Mouse (Mus musculus) midbrain, postnatal 0 days (tissue): Measurements from ENCODE around the gene Rprd2. TPM values are rescaled to one million over a fixed set of nuclear protein-coding genes. Genes with fewer than 3 reads are reported as not detected.

Source experiments
- ATAC-seq: fragments of 200-750 bp; cut with Nextera tagmentation; 2 replicates; pipeline ENCODE4 v1.8.0; 2017; ENCODE audit warnings: moderate number of reproducible peaks, mild to moderate bottlenecking, moderate TSS enrichment, moderate library complexity; ENCODE audit not compliant: low FRiP score
- DNase-seq: peaks from one replicate; pipeline ENCODE4 v3.0.0-alpha.2; 2015; ENCODE audit warnings: low spot score
- H3K27ac ChIP-seq: fragments of 300-500 bp; sonication (generic); 2 replicates; pipeline ENCODE4 v1.5.1; 2014; ENCODE audit warnings: low read depth, mild to moderate bottlenecking, low read length, mixed read lengths
- H3K27me3 ChIP-seq: fragments of 300-500 bp; sonication (generic); 2 replicates; pipeline ENCODE4 v1.6.1; 2014; ENCODE audit warnings: low read length, control low read depth, mixed read lengths; ENCODE audit not compliant: insufficient read depth
- H3K36me3 ChIP-seq: fragments of 300-500 bp; sonication (generic); 2 replicates; pipeline ENCODE4 v1.6.1; 2014; ENCODE audit warnings: low read length, control low read depth, mixed read lengths; ENCODE audit not compliant: insufficient read depth
- H3K4me1 ChIP-seq: fragments of 300-500 bp; sonication (generic); 2 replicates; pipeline ENCODE4 v1.6.1; 2014; ENCODE audit warnings: mild to moderate bottlenecking, control low read depth, antibody characterized with exemption, low read length, mixed read lengths; ENCODE audit not compliant: insufficient read depth
- H3K4me2 ChIP-seq: fragments of 300-500 bp; sonication (generic); 2 replicates; pipeline ENCODE4 v1.6.1; 2014; ENCODE audit warnings: low read depth, mild to moderate bottlenecking, low read length, mixed read lengths; ENCODE audit not compliant: poor library complexity, severe bottlenecking
- H3K4me3 ChIP-seq: fragments of 300-500 bp; sonication (generic); 2 replicates; pipeline ENCODE4 v1.5.1; 2014; ENCODE audit warnings: low read depth, mild to moderate bottlenecking, low read length, moderate library complexity
- H3K9ac ChIP-seq: fragments of 300-500 bp; sonication (generic); replicated peaks from 2 replicates; pipeline ENCODE4 v1.6.1; 2014; ENCODE audit warnings: mild to moderate bottlenecking, low read length, moderate library complexity, mixed read lengths; ENCODE audit not compliant: poor library complexity, severe bottlenecking
- H3K9me3 ChIP-seq: fragments of 300-500 bp; sonication (generic); 2 replicates; pipeline ENCODE4 v1.6.1; 2016; ENCODE audit warnings: low read length, control low read depth
- CTCF ChIP-seq: IDR thresholded peaks from 2 replicates; pipeline ENCODE4 v1.5.1; 2016; ENCODE audit warnings: antibody characterized with exemption, mild to moderate bottlenecking
- WGBS: fragments of 180-500 bp; shearing (Covaris S2); extraction: QIAGEN DNeasy Blood & Tissue Kit; methylation state at CpG from one replicate; pipeline ENCODE4 v1.1.7; 2014; 5-methylcytosine and 5-hydroxymethylcytosine counted together
- polyA plus RNA-seq: library from polyadenylated mRNA; unstranded; fragments of >200 nt; fragmentation: Nextera tagmentation; extraction: Ambion mirVana; gene quantifications from 2 replicates; pipeline ENCODE4 v1.2.1, GENCODE M21; 2015
- total RNA-seq: library from RNA; depleted of rRNA; stranded (reverse); fragments of >200 nt; gene quantifications from 2 replicates; pipeline ENCODE4 v1.2.3, GENCODE M21; 2014

Rprd2 gene
- total and polyA plus RNA-seq, 2 experiments from 2014 or later = 23.6 to 28.8 TPM

DNA sequence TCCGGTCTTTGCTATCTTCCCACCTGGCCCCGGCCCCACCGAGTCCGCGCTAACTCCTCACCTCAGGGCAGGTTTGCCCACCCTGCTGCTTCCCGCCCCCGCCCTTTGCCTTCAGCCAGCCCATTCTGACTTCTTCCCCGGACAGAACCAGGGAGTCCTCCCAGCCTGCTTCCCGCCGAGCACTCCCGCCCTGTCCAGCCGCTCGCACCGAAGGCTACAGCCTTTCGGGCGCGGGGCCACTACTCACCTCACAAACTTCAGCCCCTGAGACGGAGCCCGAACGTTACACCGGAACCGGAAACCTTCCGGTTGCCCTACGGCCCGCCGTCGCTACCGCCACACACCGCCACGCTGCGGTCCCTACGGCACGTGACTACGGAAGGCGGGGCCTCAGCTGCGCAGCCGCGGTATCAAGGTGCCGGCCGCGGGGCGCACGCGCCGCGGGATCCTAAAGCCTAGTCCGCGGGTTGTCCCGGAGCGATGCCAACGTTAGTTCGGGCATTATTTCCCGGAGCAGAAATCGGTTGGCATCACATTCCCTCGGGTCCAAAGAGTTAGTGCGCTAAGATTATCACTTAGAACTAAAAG is 36.9 kb upstream of the Rprd2 start, which contains the start of gene Prpf3:
Prpf3 (minus strand) TSS at position 384 of the 588 bp plus-strand sequence.
- Histone ChIP-seq H3K4me1 (peaks cover 2% of the 10 kb centered on the region; the same call in 1 of the 2 replicates), H3K4me2 (peak within 1 kb of the TSS; percentile 78), H3K36me3 (peaks cover 11% of the 10 kb centered on the region), H3K27me3 (no peaks in the 10 kb centered on the region), H3K4me3 (peak within 1 kb of the TSS; percentile 85), H3K27ac (peak within 1 kb of the TSS; percentile 71), H3K9me3 (no peaks in the 10 kb centered on the region), H3K9ac (peak within 1 kb of the TSS; percentile 74)
- under 1% methylated on average over 56 of the region's 56 CpGs for whole genome bisulfite sequencing
- DNase-seq = peak; percentile 93
- TF ChIP-seq CTCF = peak; percentile 5; the same call in 1 of the 2 replicates
- peak; percentile 97 for ATAC-seq

- Histone ChIP-seq H3K9ac (no peak overlapping the region), H3K4me3 (no peak overlapping the region), H3K27ac (no peak overlapping the region), H3K4me2 (no peak overlapping the region), H3K9me3 (no peaks in the 10 kb centered on the region), H3K27me3 (no peaks in the 10 kb centered on the region), H3K4me1 (peaks cover 2% of the 10 kb centered on the region; the same call in 1 of the 2 replicates), H3K36me3 (peaks cover 49% of the 10 kb centered on the region)
- 97% methylated on average over 8 of the region's 8 CpGs for WGBS
- no peak for DNase-seq
- no peak for TF ChIP-seq CTCF
- ATAC-seq = no peak
Observed at GRCm38 (mm10) chr3:95851317-95851716, 32.7 kb upstream of the Rprd2 start.

- no peak overlapping the region for H3K4me2 ChIP-seq
- no peak for TF ChIP-seq CTCF
- no peak for ATAC-seq
- 87% methylated on average over 4 of the region's 4 CpGs for WGBS
- no peak overlapping the region for H3K4me3 ChIP-seq
- no peak overlapping the region for H3K27ac ChIP-seq
- H3K4me1 ChIP-seq = peaks cover 2% of the 10 kb centered on the region; the same call in 1 of the 2 replicates
- H3K27me3 ChIP-seq = no peaks in the 10 kb centered on the region
- DNase-seq = no peak
- H3K36me3 ChIP-seq = peaks cover 55% of the 10 kb centered on the region
- H3K9me3 ChIP-seq = no peaks in the 10 kb centered on the region
- H3K9ac ChIP-seq = no peak overlapping the region
Observed at GRCm38 (mm10) chr3:95850611-95851010, 31.9 kb upstream of the Rprd2 start.

DNA sequence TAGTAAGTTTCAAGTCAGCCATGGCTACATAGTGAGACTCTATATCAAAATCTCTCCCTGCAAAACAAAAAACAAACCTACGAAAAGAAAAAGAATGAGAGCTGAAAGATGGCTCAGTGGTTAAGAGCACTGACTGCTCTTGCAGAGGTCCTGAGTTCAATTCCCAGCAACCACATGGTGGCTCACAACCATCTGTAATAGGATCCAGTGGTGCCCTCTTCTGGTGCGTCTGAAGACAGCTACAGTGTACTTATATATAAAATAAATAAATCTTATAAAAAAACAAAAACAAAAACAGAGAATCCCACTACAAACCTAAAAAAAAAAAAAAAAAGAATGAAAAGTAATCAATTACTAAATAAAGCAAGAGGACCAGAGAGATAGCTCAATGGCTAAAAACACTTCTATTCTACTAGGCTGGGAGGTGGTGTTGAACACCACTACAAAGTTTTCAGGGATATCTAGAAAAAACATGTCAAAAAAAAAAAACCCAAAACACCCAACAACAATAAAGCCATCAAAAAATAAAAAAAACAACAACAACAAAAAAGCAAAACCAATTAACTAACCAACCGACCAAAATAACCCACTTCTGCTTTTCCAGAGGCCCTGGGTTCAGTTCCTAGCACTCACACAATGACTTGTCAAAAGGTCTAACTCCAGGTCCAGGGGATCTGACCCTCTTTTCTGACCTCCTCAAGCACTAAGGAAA is 24.0 kb upstream of the Rprd2 start:
- H3K36me3 ChIP-seq = peaks cover 57% of the 10 kb centered on the region
- ATAC-seq = no peak
- WGBS = 91% methylated on average over 3 of the region's 3 CpGs

DNA sequence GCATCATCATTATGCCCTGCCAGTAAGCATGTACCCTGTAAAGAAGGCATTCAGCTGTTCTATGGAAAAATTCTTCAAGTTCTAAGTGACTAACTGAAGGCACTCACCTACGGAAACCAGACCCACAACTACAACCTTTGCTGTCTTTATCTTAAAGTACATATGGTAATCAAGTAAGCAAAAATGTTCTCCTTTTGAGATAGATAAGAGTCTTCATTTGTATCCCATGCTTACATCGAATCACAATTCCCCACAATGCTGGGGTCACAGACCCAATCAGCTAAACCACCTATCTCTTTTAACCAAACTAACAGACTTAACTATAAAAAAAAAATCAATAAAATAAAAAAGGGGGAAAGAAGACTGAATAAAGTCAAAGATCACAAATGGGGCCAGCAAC is 20.6 kb upstream of the Rprd2 start:
- Histone ChIP-seq H3K27me3 (no peaks in the 10 kb centered on the region), H3K27ac (no peak overlapping the region), H3K36me3 (peaks cover 44% of the 10 kb centered on the region), H3K9me3 (no peaks in the 10 kb centered on the region), H3K4me3 (no peak overlapping the region), H3K4me1 (no peaks in the 10 kb centered on the region), H3K4me2 (no peak overlapping the region), H3K9ac (no peak overlapping the region)
- no peak for ATAC-seq
- DNase-seq = no peak
- no peak for TF ChIP-seq CTCF
- WGBS = 94% methylated on average over 2 of the region's 2 CpGs

More for the DNA sequence above, 24.0 kb upstream of the Rprd2 start:
- peak; percentile 30 for TF ChIP-seq CTCF
- no peaks in the 10 kb centered on the region for H3K27me3 ChIP-seq
- H3K9me3 ChIP-seq = no peaks in the 10 kb centered on the region
- H3K27ac ChIP-seq = no peak overlapping the region
- DNase-seq = no peak
- H3K4me2 ChIP-seq = no peak overlapping the region
- H3K4me3 ChIP-seq = no peak overlapping the region
- no peak overlapping the region for H3K9ac ChIP-seq
- no peaks in the 10 kb centered on the region for H3K4me1 ChIP-seq

DNA sequence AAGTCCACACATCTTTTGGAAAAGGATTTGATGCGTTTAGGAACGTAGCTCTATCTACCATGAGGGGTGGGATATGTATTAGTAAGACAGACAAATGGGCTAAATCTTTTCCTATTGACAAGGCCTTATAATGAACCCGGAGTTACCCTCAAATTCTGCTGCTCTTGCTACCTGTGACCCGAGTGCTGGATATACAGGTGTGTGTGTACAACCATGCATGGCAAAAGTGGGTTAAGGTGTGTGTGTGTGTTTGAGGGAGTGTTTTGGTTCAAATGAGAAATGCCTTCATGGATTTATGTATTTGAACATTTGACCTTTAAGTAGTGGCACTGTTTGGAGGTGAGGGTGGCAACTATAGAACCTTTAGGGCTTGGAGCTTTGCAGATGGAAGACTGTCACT is 10.4 kb upstream of the Rprd2 start:
- no peak overlapping the region for H3K27ac ChIP-seq
- peaks cover 37% of the 10 kb centered on the region for H3K36me3 ChIP-seq
- H3K4me3 ChIP-seq = no peak overlapping the region
- WGBS = 97% methylated on average over 4 of the region's 4 CpGs
- no peaks in the 10 kb centered on the region for H3K9me3 ChIP-seq
- ATAC-seq (no peak), DNase-seq (no peak)
- no peak overlapping the region for H3K9ac ChIP-seq
- no peak for TF ChIP-seq CTCF
- no peak overlapping the region for H3K4me2 ChIP-seq
- no peaks in the 10 kb centered on the region for H3K4me1 ChIP-seq
- H3K27me3 ChIP-seq = no peaks in the 10 kb centered on the region
